Mouse (Mus musculus) 3134 (cell line): ENCODE data around the gene Gabrr2.

Source experiments
- DNase-seq: peaks from one replicate; pipeline ENCODE4 v3.0.0-alpha.2; 2011; ENCODE audit warnings: low spot score; ENCODE audit not compliant: insufficient read length; ENCODE audit errors: extremely low read depth

Gabrr2 gene

GRCm38 (mm10) chr4:33062981-33063380 lies at the start of gene Gabrr2:
Gene Gabrr2, plus strand, starts transcription at chr4:33062999.
- no peak for DNase-seq

- DNase-seq: peak; percentile 43
Measured at GRCm38 (mm10) chr4:33018361-33018999, 44.3 kb upstream of the Gabrr2 start.

GRCm38 (mm10) chr4:33024420-33024819 lies 38.4 kb upstream of the Gabrr2 start:
- no peak for DNase-seq

- no peak for DNase-seq
Measured at GRCm38 (mm10) chr4:33029104-33029503, 33.7 kb upstream of the Gabrr2 start.

- DNase-seq: peak; percentile 84
Measured at GRCm38 (mm10) chr4:33030264-33031194, 32.3 kb upstream of the Gabrr2 start.

- peak; percentile 95 for DNase-seq
Measured at GRCm38 (mm10) chr4:33031195-33031960, 31.4 kb upstream of the Gabrr2 start, which contains the start of gene Ube2j1. Gene Ube2j1, plus strand, starts transcription at chr4:33031416.

GRCm38 (mm10) chr4:33032045-33032444 lies 30.8 kb upstream of the Gabrr2 start:
- no peak for DNase-seq

- no peak for DNase-seq
Measured at GRCm38 (mm10) chr4:33033515-33033914, 29.3 kb upstream of the Gabrr2 start.

GRCm38 (mm10) chr4:33039826-33040225 lies 23.0 kb upstream of the Gabrr2 start:
- no peak for DNase-seq

- no peak for DNase-seq
Measured at GRCm38 (mm10) chr4:33049601-33050000, 13.2 kb upstream of the Gabrr2 start.

GRCm38 (mm10) chr4:33052055-33052454 lies 10.7 kb upstream of the Gabrr2 start:
- DNase-seq: no peak

GRCm38 (mm10) chr4:33052650-33053049 lies 10.1 kb upstream of the Gabrr2 start:
- no peak for DNase-seq

GRCm38 (mm10) chr4:33054426-33054825 lies 8.4 kb upstream of the Gabrr2 start:
- no peak for DNase-seq

- DNase-seq: no peak
Measured at GRCm38 (mm10) chr4:33056317-33056716, 6.5 kb upstream of the Gabrr2 start.

GRCm38 (mm10) chr4:33057890-33058687 lies 4.7 kb upstream of the Gabrr2 start:
- DNase-seq: no peak

GRCm38 (mm10) chr4:33061158-33061557 lies 1.6 kb upstream of the Gabrr2 start:
- DNase-seq: no peak

- DNase-seq: no peak
Measured at GRCm38 (mm10) chr4:33064986-33065385, 2.2 kb downstream of the Gabrr2 start.

GRCm38 (mm10) chr4:33066223-33066960 lies 3.6 kb downstream of the Gabrr2 start:
- DNase-seq: no peak

- DNase-seq: no peak
Measured at GRCm38 (mm10) chr4:33067331-33067730, 4.5 kb downstream of the Gabrr2 start.

- DNase-seq: no peak
Measured at GRCm38 (mm10) chr4:33067826-33068225, 5.0 kb downstream of the Gabrr2 start.
